Mouse (Mus musculus): ENCODE measurements at regions not wholly inside any gene's neighbourhood (a gene's known extent, or its start where the extent isn't known, plus 50 kb on each side); places are given as distances from the start of the nearest gene placed in this dataset.

- no peak for ATAC-seq (replicated peaks; ENCODE audit: extremely low read depth, insufficient read depth, low FRiP score)
- H3K9ac ChIP-seq (ENCODE audit: low read length): no peak overlapping the region
- no peaks in the 10 kb centered on the region for H3K36me3 ChIP-seq (ENCODE audit: control insufficient read depth, insufficient read depth)
- no peaks in the 10 kb centered on the region for H3K9me3 ChIP-seq (replicated peaks; ENCODE audit: control insufficient read depth, low read length)
- H3K4me1 ChIP-seq (ENCODE audit: control insufficient read depth, insufficient read depth, low read length): no peaks in the 10 kb centered on the region
- H3K27ac ChIP-seq (ENCODE audit: low read length): no peak overlapping the region
- no peaks in the 10 kb centered on the region for H3K27me3 ChIP-seq (ENCODE audit: control insufficient read depth, insufficient read depth, low read length)
- no peak overlapping the region for H3K4me3 ChIP-seq (ENCODE audit: low read length)
- H3K4me2 ChIP-seq (ENCODE audit: low read depth, low read length): no peak overlapping the region
- 61% methylated on average over 4 of the region's 4 CpGs for WGBS
These were observed 95.9 kb upstream of the Cacna2d3 start for GRCm38 (mm10) chr14:29817548-29817947.

- no peaks in the 10 kb centered on the region for H3K4me1 ChIP-seq (ENCODE audit: control insufficient read depth, insufficient read depth, low read length)
- no peak overlapping the region for H3K4me3 ChIP-seq (ENCODE audit: low read length)
- no peak overlapping the region for H3K4me2 ChIP-seq (ENCODE audit: low read depth, low read length)
- no peak overlapping the region for H3K27ac ChIP-seq (ENCODE audit: low read length)
- ATAC-seq (replicated peaks; ENCODE audit: extremely low read depth, insufficient read depth, low FRiP score): no peak
- H3K36me3 ChIP-seq (ENCODE audit: control insufficient read depth, insufficient read depth): no peaks in the 10 kb centered on the region
- WGBS: 87% methylated on average over 7 of the region's 7 CpGs
- no peaks in the 10 kb centered on the region for H3K27me3 ChIP-seq (ENCODE audit: control insufficient read depth, insufficient read depth, low read length)
- H3K9me3 ChIP-seq (replicated peaks; ENCODE audit: control insufficient read depth, low read length): no peaks in the 10 kb centered on the region
- H3K9ac ChIP-seq (ENCODE audit: low read length): no peak overlapping the region
These were observed 96.6 kb upstream of the Cacna2d3 start for GRCm38 (mm10) chr14:29818251-29818650.

- Histone ChIP-seq H3K4me1 (ENCODE audit: control insufficient read depth, insufficient read depth, low read length) (no peaks in the 10 kb centered on the region), H3K27ac (ENCODE audit: low read length) (no peak overlapping the region), H3K4me2 (ENCODE audit: low read depth, low read length) (no peak overlapping the region), H3K27me3 (ENCODE audit: control insufficient read depth, insufficient read depth, low read length) (no peaks in the 10 kb centered on the region), H3K4me3 (ENCODE audit: low read length) (no peak overlapping the region), H3K36me3 (ENCODE audit: control insufficient read depth, insufficient read depth) (no peaks in the 10 kb centered on the region), H3K9ac (ENCODE audit: low read length) (no peak overlapping the region), H3K9me3 (replicated peaks; ENCODE audit: control insufficient read depth, low read length) (no peaks in the 10 kb centered on the region)
- 76% methylated on average over 2 of the region's 2 CpGs for WGBS
- ATAC-seq (replicated peaks; ENCODE audit: extremely low read depth, insufficient read depth, low FRiP score): no peak
These were observed 97.1 kb upstream of the Cacna2d3 start for GRCm38 (mm10) chr14:29818751-29819150.

GRCm38 (mm10) chr14:29837063-29837462, 115.4 kb upstream of the Cacna2d3 start:
- no peak overlapping the region for H3K4me3 ChIP-seq (ENCODE audit: low read length)

GRCm38 (mm10) chr14:29839576-29839975, 117.9 kb upstream of the Cacna2d3 start:
- Histone ChIP-seq H3K4me3 (ENCODE audit: low read length) (no peak overlapping the region), H3K9me3 (replicated peaks; ENCODE audit: control insufficient read depth, low read length) (no peaks in the 10 kb centered on the region), H3K9ac (ENCODE audit: low read length) (no peak overlapping the region), H3K27ac (ENCODE audit: low read length) (no peak overlapping the region), H3K27me3 (ENCODE audit: control insufficient read depth, insufficient read depth, low read length) (no peaks in the 10 kb centered on the region), H3K4me1 (ENCODE audit: control insufficient read depth, insufficient read depth, low read length) (no peaks in the 10 kb centered on the region), H3K4me2 (ENCODE audit: low read depth, low read length) (no peak overlapping the region), H3K36me3 (ENCODE audit: control insufficient read depth, insufficient read depth) (no peaks in the 10 kb centered on the region)
- no peak for ATAC-seq (replicated peaks; ENCODE audit: extremely low read depth, insufficient read depth, low FRiP score)
- WGBS: 79% methylated on average over 3 of the region's 3 CpGs

More at GRCm38 (mm10) chr14:29837063-29837462, 115.4 kb upstream of the Cacna2d3 start:
- no peak for ATAC-seq (replicated peaks; ENCODE audit: extremely low read depth, insufficient read depth, low FRiP score)
- H3K9ac ChIP-seq (ENCODE audit: low read length): no peak overlapping the region
- 57% methylated on average over 1 of the region's 1 CpGs for WGBS
- H3K4me2 ChIP-seq (ENCODE audit: low read depth, low read length): no peak overlapping the region
- H3K27ac ChIP-seq (ENCODE audit: low read length): no peak overlapping the region
- H3K27me3 ChIP-seq (ENCODE audit: control insufficient read depth, insufficient read depth, low read length): no peaks in the 10 kb centered on the region
- H3K4me1 ChIP-seq (ENCODE audit: control insufficient read depth, insufficient read depth, low read length): no peaks in the 10 kb centered on the region
- H3K36me3 ChIP-seq (ENCODE audit: control insufficient read depth, insufficient read depth): no peaks in the 10 kb centered on the region
- H3K9me3 ChIP-seq (replicated peaks; ENCODE audit: control insufficient read depth, low read length): no peaks in the 10 kb centered on the region

- H3K36me3 ChIP-seq (ENCODE audit: control insufficient read depth, insufficient read depth): no peaks in the 10 kb centered on the region
- ATAC-seq (replicated peaks; ENCODE audit: extremely low read depth, insufficient read depth, low FRiP score): no peak
- 79% methylated on average over 7 of the region's 7 CpGs for WGBS
- H3K4me3 ChIP-seq (ENCODE audit: low read length): no peak overlapping the region
- H3K4me2 ChIP-seq (ENCODE audit: low read depth, low read length): no peak overlapping the region
- no peak overlapping the region for H3K27ac ChIP-seq (ENCODE audit: low read length)
- H3K9ac ChIP-seq (ENCODE audit: low read length): no peak overlapping the region
- no peaks in the 10 kb centered on the region for H3K27me3 ChIP-seq (ENCODE audit: control insufficient read depth, insufficient read depth, low read length)
- no peaks in the 10 kb centered on the region for H3K4me1 ChIP-seq (ENCODE audit: control insufficient read depth, insufficient read depth, low read length)
- no peaks in the 10 kb centered on the region for H3K9me3 ChIP-seq (replicated peaks; ENCODE audit: control insufficient read depth, low read length)
These were observed 119.9 kb upstream of the Cacna2d3 start for GRCm38 (mm10) chr14:29841361-29842117.

- Histone ChIP-seq H3K4me3 (ENCODE audit: low read length) (no peak overlapping the region), H3K36me3 (ENCODE audit: control insufficient read depth, insufficient read depth) (no peaks in the 10 kb centered on the region), H3K9ac (ENCODE audit: low read length) (no peak overlapping the region), H3K27ac (ENCODE audit: low read length) (no peak overlapping the region), H3K27me3 (ENCODE audit: control insufficient read depth, insufficient read depth, low read length) (no peaks in the 10 kb centered on the region), H3K9me3 (replicated peaks; ENCODE audit: control insufficient read depth, low read length) (no peaks in the 10 kb centered on the region), H3K4me1 (ENCODE audit: control insufficient read depth, insufficient read depth, low read length) (no peaks in the 10 kb centered on the region), H3K4me2 (ENCODE audit: low read depth, low read length) (no peak overlapping the region)
- ATAC-seq (replicated peaks; ENCODE audit: extremely low read depth, insufficient read depth, low FRiP score): no peak
- 85% methylated on average over 7 of the region's 7 CpGs for WGBS
These were observed 120.4 kb upstream of the Selenok start for GRCm38 (mm10) chr14:29847661-29848060.

GRCm38 (mm10) chr14:29851286-29851685, 116.8 kb upstream of the Selenok start:
- WGBS: 79% methylated on average over 5 of the region's 5 CpGs
- H3K9me3 ChIP-seq (replicated peaks; ENCODE audit: control insufficient read depth, low read length): no peaks in the 10 kb centered on the region
- no peaks in the 10 kb centered on the region for H3K36me3 ChIP-seq (ENCODE audit: control insufficient read depth, insufficient read depth)
- no peaks in the 10 kb centered on the region for H3K27me3 ChIP-seq (ENCODE audit: control insufficient read depth, insufficient read depth, low read length)
- no peaks in the 10 kb centered on the region for H3K4me1 ChIP-seq (ENCODE audit: control insufficient read depth, insufficient read depth, low read length)
- H3K4me2 ChIP-seq (ENCODE audit: low read depth, low read length): no peak overlapping the region
- H3K27ac ChIP-seq (ENCODE audit: low read length): no peak overlapping the region
- H3K4me3 ChIP-seq (ENCODE audit: low read length): no peak overlapping the region
- ATAC-seq (replicated peaks; ENCODE audit: extremely low read depth, insufficient read depth, low FRiP score): no peak
- no peak overlapping the region for H3K9ac ChIP-seq (ENCODE audit: low read length)

GRCm38 (mm10) chr14:29851956-29852725, 116.0 kb upstream of the Selenok start:
- H3K9me3 ChIP-seq (replicated peaks; ENCODE audit: control insufficient read depth, low read length): no peaks in the 10 kb centered on the region
- no peak overlapping the region for H3K27ac ChIP-seq (ENCODE audit: low read length)
- no peak overlapping the region for H3K4me2 ChIP-seq (ENCODE audit: low read depth, low read length)
- no peak for ATAC-seq (replicated peaks; ENCODE audit: extremely low read depth, insufficient read depth, low FRiP score)
- H3K4me1 ChIP-seq (ENCODE audit: control insufficient read depth, insufficient read depth, low read length): no peaks in the 10 kb centered on the region
- 73% methylated on average over 11 of the region's 11 CpGs for WGBS
- H3K9ac ChIP-seq (ENCODE audit: low read length): no peak overlapping the region
- no peak overlapping the region for H3K4me3 ChIP-seq (ENCODE audit: low read length)
- H3K36me3 ChIP-seq (ENCODE audit: control insufficient read depth, insufficient read depth): no peaks in the 10 kb centered on the region
- H3K27me3 ChIP-seq (ENCODE audit: control insufficient read depth, insufficient read depth, low read length): no peaks in the 10 kb centered on the region
